Mouse (Mus musculus) bone marrow macrophage, adult 2 months (primary cell): ENCODE results near the gene Dkk3.

Experiments
- CTCF ChIP-seq: IDR thresholded peaks from 2 replicates; pipeline ENCODE4 v1.5.1; 2012; ENCODE audit warnings: low read depth, mild to moderate bottlenecking, low read length, moderate library complexity
- POLR2A ChIP-seq: IDR thresholded peaks from 2 replicates; pipeline ENCODE4 v1.6.1; 2012; ENCODE audit warnings: mild to moderate bottlenecking, low read depth, low read length, borderline replicate concordance

DNA sequence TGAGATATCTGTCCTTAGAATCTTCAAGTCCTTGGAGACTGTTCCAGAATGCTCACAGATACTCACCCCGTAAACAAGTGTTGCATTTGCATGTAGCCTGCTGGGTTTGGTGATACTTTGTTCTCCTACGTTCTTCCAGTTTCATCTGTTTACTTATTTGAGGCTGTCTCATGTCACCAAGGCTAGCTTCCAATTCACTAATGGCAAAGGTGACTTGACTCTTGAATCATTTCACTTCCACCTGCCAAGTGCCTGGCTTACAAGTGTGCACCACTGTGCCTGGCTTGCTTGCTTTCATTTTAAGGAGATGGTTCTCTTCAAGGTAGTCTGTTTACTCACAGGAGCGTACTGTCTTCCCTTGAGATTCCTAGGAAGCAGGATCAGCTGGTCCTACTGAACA lies 5.6 kb upstream of the Dkk3 start:
- TF ChIP-seq POLR2A (no peak), CTCF (no peak)
